9 mouse cellular contexts compared by ENCODE assay signal in the genomic region with DNA sequence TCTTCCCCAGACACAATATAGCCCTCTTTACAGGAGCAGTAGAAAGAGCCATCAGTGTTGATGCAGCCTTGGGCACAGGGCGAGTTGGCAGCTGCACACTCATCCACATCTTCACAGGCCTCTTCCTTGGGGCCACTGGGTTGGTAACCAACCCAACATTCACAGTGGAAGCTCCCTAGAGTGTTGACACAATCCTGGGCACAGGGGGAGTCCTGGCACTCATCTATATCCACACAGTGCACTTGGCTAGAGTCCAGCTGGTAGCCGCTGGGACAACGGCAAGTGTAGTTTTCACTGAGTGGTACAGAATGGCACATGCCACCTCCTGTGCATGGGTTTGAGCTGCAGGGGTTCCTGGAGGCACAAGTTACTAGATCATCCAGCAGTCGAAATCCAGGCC. TPM values are rescaled to one million over a fixed set of nuclear protein-coding genes. Genes with fewer than 3 reads are reported as not detected.
DNase-seq lines count a peak whose midpoint lies in the region; ATAC-seq lines count a peak whose summit lies in the region.
"Had no signal": no experiment of that assay in that cellular context is flagged by ENCODE, and none has a peak within 500 bp of the region (broad histone marks: within the 10 kb centered on the region; RNA-seq: fewer than 3 reads in every experiment).

No protein-coding gene starts in this region.

- DNase-seq in heart, adult 18-20 months: peak; percentile 21 to 45
- DNase-seq in heart, postnatal 25 days (ENCODE audit: low spot score): no peak
- DNase-seq in embryonic facial prominence, embryonic 11.5 days (ENCODE audit: low spot score): no peak
- DNase-seq in hindbrain, embryonic 14.5 days (ENCODE audit: low spot score): no peak
- no peak for DNase-seq in layer of hippocampus, adult 8-10 months (ENCODE audit: low spot score in 2 of 2)
- DNase-seq in Muller cell, postnatal 12 days (ENCODE audit: inconsistent ontology term): no peak
- DNase-seq in spleen, postnatal 36 days (ENCODE audit: low spot score in 2 of 2): no peak

- H3K27me3 ChIP-seq in embryonic facial prominence, embryonic 11.5 days (ENCODE audit: control insufficient read depth, insufficient read depth, low read length): no peaks in the 10 kb centered on the region
- H3K27me3 ChIP-seq in hindbrain, embryonic 14.5 days (ENCODE audit: control insufficient read depth, insufficient read depth, low read length): no peaks in the 10 kb centered on the region
- H3K27me3 ChIP-seq in lung, embryonic 16.5 days (ENCODE audit: control insufficient read depth, insufficient read depth, low read depth, low read length): no peaks in the 10 kb centered on the region

- H3K4me3 ChIP-seq in embryonic facial prominence, embryonic 11.5 days (ENCODE audit: low read depth, low read length): peak overlapping the region; percentile 5; the same call in 1 of the 2 replicates
- H3K4me3 ChIP-seq in hindbrain, embryonic 14.5 days (replicated peaks; ENCODE audit: low read length): peak overlapping the region; percentile 13; the same call in 1 of the 2 replicates
- peak overlapping the region; percentile 47 for H3K4me3 ChIP-seq in lung, embryonic 16.5 days (ENCODE audit: low read length)
- H3K4me3 ChIP-seq: erythroblast, embryonic 14.5 days had no signal

- WGBS in embryonic facial prominence, embryonic 11.5 days: 89% methylated on average over 4 of the region's 4 CpGs
- 68% methylated on average over 4 of the region's 4 CpGs for WGBS in hindbrain, embryonic 14.5 days
- WGBS in lung, embryonic 16.5 days: 57% methylated on average over 4 of the region's 4 CpGs

- H3K27ac ChIP-seq in embryonic facial prominence, embryonic 11.5 days (replicated peaks; ENCODE audit: low read depth, low read length): no peak overlapping the region
- H3K27ac ChIP-seq in hindbrain, embryonic 14.5 days: no peak overlapping the region
- H3K27ac ChIP-seq in lung, embryonic 16.5 days (ENCODE audit: low read length): peak overlapping the region; percentile 79

- ATAC-seq in embryonic facial prominence, embryonic 11.5 days (replicated peaks; ENCODE audit: insufficient number of reproducible peaks, low FRiP score, low TSS enrichment, low read depth): no peak
- peak; percentile 44; the same call in 1 of the 2 replicates for ATAC-seq in hindbrain, embryonic 14.5 days (ENCODE audit: low FRiP score)
- no peak; the same call in 1 of the 2 replicates for ATAC-seq in lung, embryonic 16.5 days (ENCODE audit: low read depth)

- H3K4me1 ChIP-seq in embryonic facial prominence, embryonic 11.5 days (ENCODE audit: control insufficient read depth, insufficient read depth, low read length): 0 out of 2 replicates have a peak, but pooled peaks cover 3% of the 10 kb centered on the region
- no peaks in the 10 kb centered on the region for H3K4me1 ChIP-seq in hindbrain, embryonic 14.5 days (replicated peaks; ENCODE audit: control insufficient read depth, insufficient read depth, low read length)
- H3K4me1 ChIP-seq in lung, embryonic 16.5 days (replicated peaks; ENCODE audit: control insufficient read depth, insufficient read depth, low read length): peaks cover 11% of the 10 kb centered on the region

- H3K4me2 ChIP-seq in embryonic facial prominence, embryonic 11.5 days (ENCODE audit: low read depth, low read length): no peak overlapping the region
- no peak overlapping the region for H3K4me2 ChIP-seq in hindbrain, embryonic 14.5 days (replicated peaks)
- H3K4me2 ChIP-seq in lung, embryonic 16.5 days (ENCODE audit: low read depth, low read length): peak overlapping the region; percentile 19; the same call in 1 of the 2 replicates

- H3K9ac ChIP-seq in embryonic facial prominence, embryonic 11.5 days (replicated peaks; ENCODE audit: low read length): no peak overlapping the region
- no peak overlapping the region for H3K9ac ChIP-seq in hindbrain, embryonic 14.5 days
- H3K9ac ChIP-seq in lung, embryonic 16.5 days (ENCODE audit: low read length): peak overlapping the region; percentile 55

- intact Hi-C loops in heart, postnatal 25 days (cut with DNase I): loop anchor here (2.0 to 10.0 kb wide), 2 partner anchors 35 to 93 kb away; no protein-coding TSS in a partner anchor

- no peaks in the 10 kb centered on the region for H3K9me3 ChIP-seq in embryonic facial prominence, embryonic 11.5 days (replicated peaks; ENCODE audit: control insufficient read depth, low read length)
- H3K9me3 ChIP-seq in hindbrain, embryonic 14.5 days (ENCODE audit: control insufficient read depth, low read length): no peaks in the 10 kb centered on the region
- no peaks in the 10 kb centered on the region for H3K9me3 ChIP-seq in lung, embryonic 16.5 days (ENCODE audit: control insufficient read depth, low read length)

- H3K36me3 ChIP-seq in embryonic facial prominence, embryonic 11.5 days (replicated peaks; ENCODE audit: control insufficient read depth, insufficient read depth, low read depth, low read length): no peaks in the 10 kb centered on the region
- H3K36me3 ChIP-seq in hindbrain, embryonic 14.5 days (replicated peaks; ENCODE audit: control insufficient read depth, insufficient read depth): no peaks in the 10 kb centered on the region
- H3K36me3 ChIP-seq in lung, embryonic 16.5 days (ENCODE audit: control insufficient read depth, insufficient read depth, low read length): no peaks in the 10 kb centered on the region

RNA-seq across cellular contexts. Expression of gene Cd93, which starts 1.2 kb away (rescaled TPM):
- 10 to 100 TPM; 31.2 to 41.1 TPM for total RNA-seq in heart, adult 18-20 months (2021)
- total RNA-seq in heart, postnatal 25 days (2021): 10 to 100 TPM; 70.2 to 74.9 TPM
- 7.2 and 7.4 TPM in 2 replicates for polyA plus RNA-seq in embryonic facial prominence, embryonic 11.5 days (2014; fragmentation: Nextera tagmentation; extraction: Ambion mirVana)
- polyA plus RNA-seq in hindbrain, embryonic 14.5 days (2014; fragmentation: Nextera tagmentation; extraction: Ambion mirVana): 10.1 and 10.3 TPM in 2 replicates
- polyA plus RNA-seq in lung, embryonic 16.5 days (2015; fragmentation: Nextera tagmentation; extraction: Ambion mirVana): 38.3 and 40.2 TPM in 2 replicates
- 1 to 10 TPM; 3.1 to 4.3 (median 3.6) TPM for total RNA-seq in layer of hippocampus, adult 8-10 months (2022)

RNA-seq across cellular contexts. Expression of gene Thbd, which starts 34.2 kb away (rescaled TPM):
- 10 to 100 TPM; 42.3 to 44.8 TPM for total RNA-seq in heart, adult 18-20 months (2021)
- 10 to 100 TPM; 41.8 to 57.1 TPM for total RNA-seq in heart, postnatal 25 days (2021)
- polyA plus RNA-seq in embryonic facial prominence, embryonic 11.5 days (2014; fragmentation: Nextera tagmentation; extraction: Ambion mirVana): 12.9 and 13.8 TPM in 2 replicates
- polyA plus RNA-seq in hindbrain, embryonic 14.5 days (2014; fragmentation: Nextera tagmentation; extraction: Ambion mirVana): 8.2 and 8.5 TPM in 2 replicates
- polyA plus RNA-seq in lung, embryonic 16.5 days (2015; fragmentation: Nextera tagmentation; extraction: Ambion mirVana): 100.0 and 109 TPM in 2 replicates
- 10 to 100 TPM in 1 of 4 experiments, 1 to 10 TPM in 3; 5.9 to 10.5 (median 7.9) TPM for total RNA-seq in layer of hippocampus, adult 8-10 months (2022)
- polyA plus RNA-seq: erythroblast, embryonic 14.5 days had no signal

RNA-seq across cellular contexts. Expression of gene Sstr4, which starts 47.0 kb away (rescaled TPM):
- 1 to 10 TPM; 1.3 to 1.5 TPM for total RNA-seq in heart, adult 18-20 months (2021)
- 1 to 10 TPM; 1.0 to 1.2 TPM for total RNA-seq in heart, postnatal 25 days (2021)
- 2.2 and 2.5 TPM in 2 replicates for polyA plus RNA-seq in embryonic facial prominence, embryonic 11.5 days (2014; fragmentation: Nextera tagmentation; extraction: Ambion mirVana)
- polyA plus RNA-seq in hindbrain, embryonic 14.5 days (2014; fragmentation: Nextera tagmentation; extraction: Ambion mirVana): 3.7 and 4.1 TPM in 2 replicates
- 3.1 and 3.8 TPM in 2 replicates for polyA plus RNA-seq in lung, embryonic 16.5 days (2015; fragmentation: Nextera tagmentation; extraction: Ambion mirVana)
- total RNA-seq in layer of hippocampus, adult 8-10 months (2022): 10 to 100 TPM; 54.3 to 76.5 (median 65.3) TPM
- polyA plus RNA-seq: erythroblast, embryonic 14.5 days had no signal

Comparison
In these comparisons a context has a peak if more than half of its experiments do, and no peak if none do; other contexts are left out.
1. DNase-seq: peak in heart, adult 18-20 months (2 of 2); none in heart, postnatal 25 days (single experiment), embryonic facial prominence, embryonic 11.5 days (single experiment), hindbrain, embryonic 14.5 days (single experiment), layer of hippocampus, adult 8-10 months (0 of 2), Muller cell, postnatal 12 days (single experiment) and spleen, postnatal 36 days (0 of 2).
2. RNA of gene Cd93, which starts 1.2 kb away (total RNA-seq): 70.2 to 74.9 TPM in heart, postnatal 25 days and 31.2 to 41.1 TPM in heart, adult 18-20 months; 3.1 to 4.3 TPM in layer of hippocampus, adult 8-10 months; every median in the first group is over 4 times any median in the second.
3. RNA of gene Sstr4, which starts 47.0 kb away (total RNA-seq): 54.3 to 76.5 TPM in layer of hippocampus, adult 8-10 months; 1.3 to 1.5 TPM in heart, adult 18-20 months and 1.0 to 1.2 TPM in heart, postnatal 25 days; every median in the first group is over 10 times any median in the second.
4. Peak in every context shown above with its lines, with median percentiles within 50 percentile points of each other: H3K4me3 ChIP-seq.